Mouse (Mus musculus) forebrain, embryonic 14.5 days (tissue): ENCODE results near the gene Cenpp. TPM values are rescaled to one million over a fixed set of nuclear protein-coding genes. Genes with fewer than 3 reads are reported as not detected.

Source experiments
- ATAC-seq: fragments of 200-750 bp; cut with Nextera tagmentation; 2 replicates; pipeline ENCODE4 v1.8.0; 2017; ENCODE audit warnings: mild to moderate bottlenecking, moderate library complexity
- DNase-seq: peaks from one replicate; pipeline ENCODE4 v3.0.0-alpha.2; 2015; ENCODE audit warnings: low spot score
- H3K27ac ChIP-seq: fragments of 300-500 bp; sonication (generic); 2 replicates; pipeline ENCODE4 v1.5.1; 2014; ENCODE audit warnings: low read depth, mild to moderate bottlenecking, control low read depth, low read length, moderate library complexity
- H3K27me3 ChIP-seq: fragments of 300-500 bp; sonication (generic); replicated peaks from 2 replicates; pipeline ENCODE4 v1.6.1; 2014; ENCODE audit warnings: low read length, control low read depth, mixed read lengths; ENCODE audit not compliant: control insufficient read depth, insufficient read depth
- H3K36me3 ChIP-seq: fragments of 300-500 bp; sonication (generic); 2 replicates; pipeline ENCODE4 v1.6.1; 2014; ENCODE audit warnings: low read length, control low read depth; ENCODE audit not compliant: control insufficient read depth, insufficient read depth
- H3K4me1 ChIP-seq: fragments of 300-500 bp; sonication (generic); 2 replicates; pipeline ENCODE4 v1.6.1; 2014; ENCODE audit warnings: antibody characterized with exemption, low read length, control low read depth; ENCODE audit not compliant: control insufficient read depth, insufficient read depth
- H3K4me2 ChIP-seq: fragments of 300-500 bp; sonication (generic); 2 replicates; pipeline ENCODE4 v1.6.1; 2014; ENCODE audit warnings: mild to moderate bottlenecking, control low read depth, low read length
- H3K4me3 ChIP-seq: fragments of 300-500 bp; sonication (generic); 2 replicates; pipeline ENCODE4 v1.5.1; 2014; ENCODE audit warnings: low read depth, low read length, control low read depth
- H3K9ac ChIP-seq: fragments of 300-500 bp; sonication (generic); 2 replicates; pipeline ENCODE4 v1.6.1; 2014; ENCODE audit warnings: mild to moderate bottlenecking, low read length, control low read depth, moderate library complexity
- H3K9me3 ChIP-seq: fragments of 300-500 bp; sonication (generic); replicated peaks from 2 replicates; pipeline ENCODE4 v1.6.1; 2016; ENCODE audit warnings: low read length, control low read depth, mixed read lengths; ENCODE audit not compliant: control insufficient read depth
- WGBS: fragments of 180-500 bp; shearing (Covaris S2); extraction: QIAGEN DNeasy Blood & Tissue Kit; methylation state at CpG from one replicate; pipeline ENCODE4 v1.1.7; 2014; 5-methylcytosine and 5-hydroxymethylcytosine counted together
- polyA plus RNA-seq: library from polyadenylated mRNA; unstranded; fragments of >200 nt; fragmentation: Nextera tagmentation; extraction: Ambion mirVana; gene quantifications from 2 replicates; pipeline ENCODE4 v1.2.1, GENCODE M21; 2014

Gene Cenpp
- polyA plus RNA-seq: 17.0 and 20.0 TPM in 2 replicates

DNA sequence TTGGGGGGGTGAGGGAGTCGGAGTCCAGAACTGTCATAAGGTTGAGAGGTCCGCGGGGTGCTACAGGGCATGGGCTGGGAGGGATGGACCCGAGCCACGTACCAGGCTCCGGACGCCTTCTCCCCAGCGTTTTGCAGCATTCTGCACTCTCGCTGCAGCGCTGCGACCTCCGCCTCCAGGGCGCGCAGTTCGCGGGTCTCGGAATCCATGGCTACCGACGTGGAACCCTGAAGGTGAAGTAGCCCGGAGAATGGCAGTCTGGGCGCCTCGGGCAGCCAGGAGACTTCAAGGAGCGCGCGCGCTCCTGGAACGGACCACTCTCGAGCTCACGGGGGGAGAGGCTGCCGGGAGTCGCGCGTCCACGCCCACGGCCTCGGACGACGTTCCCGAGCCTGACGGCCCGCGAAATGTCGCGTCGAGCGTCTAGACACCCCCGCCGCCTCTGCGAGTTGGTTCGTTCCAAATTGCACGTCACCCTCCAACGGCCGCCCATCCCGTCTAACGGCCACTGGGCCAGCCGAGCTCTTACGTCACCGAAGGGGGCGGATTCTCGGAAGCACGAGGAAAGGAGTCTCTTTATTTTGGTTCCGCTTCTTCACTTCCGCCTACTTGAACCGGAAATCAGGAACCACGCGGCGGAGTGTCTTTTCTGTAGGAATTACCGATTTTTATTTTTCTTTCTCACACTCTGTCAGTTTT is at the start of gene Cenpp, which contains the start of gene Nol8:
TSS of gene Cenpp (minus strand) at position 305 of the 699 bp plus-strand sequence.
TSS of gene Nol8 (plus strand) at position 598 of the 699 bp plus-strand sequence.
- Histone ChIP-seq H3K9ac (peak within 1 kb of the TSS; percentile 63), H3K4me3 (peak within 1 kb of the TSS; percentile 75), H3K9me3 (no peaks in the 10 kb centered on the region), H3K36me3 (peaks cover 11% of the 10 kb centered on the region; the same call in 1 of the 2 replicates), H3K4me2 (peak within 1 kb of the TSS; percentile 85), H3K4me1 (peaks cover 3% of the 10 kb centered on the region; the same call in 1 of the 2 replicates), H3K27ac (peak within 1 kb of the TSS; percentile 27; the same call in 1 of the 2 replicates), H3K27me3 (no peaks in the 10 kb centered on the region)
- peak; percentile 100 for ATAC-seq
- under 1% methylated on average over 68 of the region's 68 CpGs for WGBS
- peak; percentile 100 for DNase-seq

DNA sequence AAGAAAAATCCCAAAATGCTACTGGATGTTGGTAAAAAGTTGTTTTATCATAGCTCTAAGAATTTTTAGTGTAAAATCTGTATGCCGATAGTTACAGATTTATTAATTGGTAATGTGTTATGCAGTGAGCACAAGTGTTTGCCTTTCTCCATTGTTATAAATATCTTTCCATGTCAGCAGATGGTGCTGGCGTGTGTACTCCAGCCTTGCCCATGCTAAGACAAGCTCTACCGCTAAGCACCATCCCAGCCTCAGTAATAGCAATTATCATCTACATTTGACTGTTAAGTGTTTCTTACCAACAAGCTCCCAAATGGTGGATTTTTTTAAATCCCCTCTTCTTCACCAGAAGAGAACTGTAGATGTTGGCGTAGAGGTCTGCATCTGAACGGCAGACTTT is 38.5 kb upstream of the Cenpp start:
- no peak for ATAC-seq
- 96% methylated on average over 5 of the region's 5 CpGs for WGBS

GRCm38 (mm10) chr13:49684266-49684665 is 31.7 kb upstream of the Cenpp start:
- H3K9ac ChIP-seq: no peak overlapping the region
- ATAC-seq (no peak), DNase-seq (no peak)
- no peak overlapping the region for H3K4me2 ChIP-seq
- no peaks in the 10 kb centered on the region for H3K27me3 ChIP-seq
- H3K27ac ChIP-seq: no peak overlapping the region
- peaks cover 9% of the 10 kb centered on the region for H3K4me1 ChIP-seq
- WGBS: 58% methylated on average over 4 of the region's 4 CpGs
- H3K36me3 ChIP-seq: peaks cover 20% of the 10 kb centered on the region
- no peaks in the 10 kb centered on the region for H3K9me3 ChIP-seq
- no peak overlapping the region for H3K4me3 ChIP-seq

More for the DNA sequence above, 38.5 kb upstream of the Cenpp start:
- DNase-seq: no peak
- Histone ChIP-seq H3K4me1 (no peaks in the 10 kb centered on the region), H3K9ac (no peak overlapping the region), H3K27ac (no peak overlapping the region), H3K27me3 (no peaks in the 10 kb centered on the region), H3K4me2 (no peak overlapping the region), H3K4me3 (no peak overlapping the region), H3K36me3 (peaks cover 61% of the 10 kb centered on the region), H3K9me3 (no peaks in the 10 kb centered on the region)

GRCm38 (mm10) chr13:49682233-49682846 is 29.8 kb upstream of the Cenpp start:
- peak overlapping the region; percentile 73 for H3K4me3 ChIP-seq
- H3K9me3 ChIP-seq: no peaks in the 10 kb centered on the region
- under 1% methylated on average over 20 of the region's 20 CpGs for WGBS
- DNase-seq: no peak
- no peaks in the 10 kb centered on the region for H3K27me3 ChIP-seq
- 0 out of 2 replicates have a peak overlapping the region, but pooled peaks have one; percentile 23 for H3K27ac ChIP-seq
- peaks cover 9% of the 10 kb centered on the region for H3K4me1 ChIP-seq
- peaks cover 16% of the 10 kb centered on the region; the same call in 1 of the 2 replicates for H3K36me3 ChIP-seq
- H3K4me2 ChIP-seq: peak overlapping the region; percentile 82
- H3K9ac ChIP-seq: peak overlapping the region; percentile 86
- ATAC-seq: 0 out of 2 replicates have a peak, but pooled peaks have one; percentile 0

- DNase-seq: peak; percentile 99
- Histone ChIP-seq H3K4me2 (peak within 1 kb of the TSS; percentile 82), H3K9me3 (no peaks in the 10 kb centered on the region), H3K36me3 (peaks cover 21% of the 10 kb centered on the region), H3K9ac (peak within 1 kb of the TSS; percentile 86), H3K27ac (0 out of 2 replicates have a peak within 1 kb of the TSS, but pooled peaks have one; percentile 23), H3K4me1 (peaks cover 9% of the 10 kb centered on the region), H3K27me3 (no peaks in the 10 kb centered on the region), H3K4me3 (peak within 1 kb of the TSS; percentile 73)
- 6% methylated on average over 26 of the region's 26 CpGs for WGBS
- ATAC-seq: peak; percentile 100
Observed at GRCm38 (mm10) chr13:49681351-49682232, 29.0 kb upstream of the Cenpp start, which contains the start of gene Iars. Iars (plus strand) TSS chr13:49682100.

GRCm38 (mm10) chr13:49677793-49678192 is 25.2 kb upstream of the Cenpp start:
- no peak overlapping the region for H3K9ac ChIP-seq
- ATAC-seq: no peak
- no peak overlapping the region for H3K4me3 ChIP-seq
- no peak overlapping the region for H3K4me2 ChIP-seq
- no peak for DNase-seq
- H3K36me3 ChIP-seq: peaks cover 47% of the 10 kb centered on the region
- 94% methylated on average over 2 of the region's 2 CpGs for WGBS
- H3K4me1 ChIP-seq: peaks cover 4% of the 10 kb centered on the region
- H3K27ac ChIP-seq: no peak overlapping the region
- H3K27me3 ChIP-seq: no peaks in the 10 kb centered on the region
- H3K9me3 ChIP-seq: no peaks in the 10 kb centered on the region

- H3K9me3 ChIP-seq: no peaks in the 10 kb centered on the region
- 0% methylated on average over 16 of the region's 16 CpGs for WGBS
- H3K4me2 ChIP-seq: peak overlapping the region; percentile 85
- H3K4me3 ChIP-seq: peak overlapping the region; percentile 75
- H3K36me3 ChIP-seq: peaks cover 13% of the 10 kb centered on the region; the same call in 1 of the 2 replicates
- peak overlapping the region; percentile 63 for H3K9ac ChIP-seq
- H3K27me3 ChIP-seq: no peaks in the 10 kb centered on the region
- H3K27ac ChIP-seq: peak overlapping the region; percentile 27; the same call in 1 of the 2 replicates
- peaks cover 3% of the 10 kb centered on the region; the same call in 1 of the 2 replicates for H3K4me1 ChIP-seq
- DNase-seq (no peak), ATAC-seq (peak; percentile 82)
Observed at GRCm38 (mm10) chr13:49653180-49653541, 576 bp upstream of the Cenpp start.

GRCm38 (mm10) chr13:49651781-49652351 is 719 bp downstream of the Cenpp start:
- Histone ChIP-seq H3K9me3 (no peaks in the 10 kb centered on the region), H3K4me3 (peak overlapping the region; percentile 59), H3K4me1 (peaks cover 3% of the 10 kb centered on the region; the same call in 1 of the 2 replicates), H3K4me2 (peak overlapping the region; percentile 72), H3K27ac (no peak overlapping the region), H3K27me3 (no peaks in the 10 kb centered on the region), H3K9ac (peak overlapping the region; percentile 60), H3K36me3 (peaks cover 5% of the 10 kb centered on the region; the same call in 1 of the 2 replicates)
- ATAC-seq: no peak
- DNase-seq: no peak
- 2% methylated on average over 4 of the region's 4 CpGs for WGBS
